Mouse (Mus musculus): Measurements from ENCODE around the gene Kcnab2. TPM values are rescaled to one million over a fixed set of nuclear protein-coding genes. Genes with fewer than 3 reads are reported as not detected.

The Kcnab2 gene
- polyA plus RNA-seq, 1 experiment from 2014 or later, result 9.6 TPM

DNA sequence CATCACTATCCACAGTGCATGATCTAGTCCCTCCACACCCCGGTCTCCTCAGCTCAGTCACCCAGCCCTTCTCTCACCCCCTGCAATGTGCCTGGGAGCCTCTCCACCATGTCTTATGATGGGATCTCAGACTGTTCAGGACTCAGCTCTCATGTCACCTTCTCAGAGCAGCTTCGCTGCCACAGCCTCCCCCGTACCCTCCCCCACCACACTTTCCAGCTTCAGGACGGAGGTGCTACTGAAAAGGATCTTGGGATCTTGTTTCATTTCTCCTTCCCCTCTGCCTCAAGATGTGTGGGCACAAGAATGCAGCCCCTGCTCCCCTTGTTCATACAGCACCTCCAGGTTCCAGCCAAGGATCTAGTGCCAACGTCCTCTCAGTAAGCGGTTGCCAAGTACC, 54.1 kb downstream of the Kcnab2 start:
- Histone ChIP-seq H3K27me3 (replicated peaks; ENCODE audit: control insufficient read depth, insufficient read depth, low read length) (no peaks in the 10 kb centered on the region), H3K9ac (ENCODE audit: low read depth, low read length) (no peak overlapping the region), H3K4me2 (no peak overlapping the region), H3K4me3 (ENCODE audit: low read depth, low read length) (no peak overlapping the region), H3K27ac (ENCODE audit: low read depth, low read length) (no peak overlapping the region), H3K36me3 (ENCODE audit: control insufficient read depth, insufficient read depth, low read length) (no peaks in the 10 kb centered on the region), H3K9me3 (ENCODE audit: control insufficient read depth, low read length) (no peaks in the 10 kb centered on the region), H3K4me1 (replicated peaks; ENCODE audit: control insufficient read depth, insufficient read depth, low read length) (no peaks in the 10 kb centered on the region)
- no peak for DNase-seq (ENCODE audit: low spot score)
- ATAC-seq (replicated peaks; ENCODE audit: low FRiP score), result no peak
- WGBS, result 87% methylated on average over 6 of the region's 6 CpGs

DNA sequence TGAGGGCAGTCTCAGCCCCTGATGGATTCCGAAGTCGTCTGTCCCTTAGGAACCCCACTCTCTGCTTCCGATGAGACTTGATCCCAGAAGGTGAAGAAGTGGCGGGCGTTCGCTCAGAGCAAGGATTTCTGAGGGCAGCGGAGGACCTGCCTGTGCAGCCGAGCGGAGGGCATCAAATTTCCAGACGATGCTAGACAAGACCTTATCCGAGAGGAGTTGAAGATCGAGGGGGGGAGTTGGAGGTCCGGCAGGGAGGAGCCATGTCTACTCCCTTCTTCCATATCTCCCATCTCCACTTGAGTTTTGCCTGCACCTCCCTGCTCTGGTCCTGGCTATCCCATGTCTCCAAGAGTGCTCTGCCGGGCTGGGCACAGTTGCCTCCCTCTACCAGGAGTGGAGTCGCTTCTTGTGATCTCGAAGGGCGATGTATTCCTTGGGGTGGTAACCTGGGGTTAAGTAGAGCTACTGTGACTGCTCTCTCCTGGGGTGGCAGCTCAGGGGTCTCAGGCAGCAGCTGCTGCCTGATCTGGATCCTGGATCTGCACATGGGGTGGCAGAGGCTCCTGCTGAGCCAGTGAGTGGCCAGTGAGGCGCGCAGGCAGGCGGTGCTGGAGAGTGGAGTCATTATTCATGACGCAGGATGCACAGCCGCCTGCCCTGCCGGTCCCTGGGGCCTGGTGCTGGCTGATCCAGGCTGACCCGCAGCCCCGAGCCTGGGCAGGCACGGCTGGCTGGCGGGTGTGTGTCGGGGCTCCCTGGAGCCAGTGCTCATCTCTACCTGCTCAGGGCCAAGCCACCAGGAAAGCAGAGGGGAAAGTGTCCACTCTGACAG, 59.2 kb downstream of the Kcnab2 start:
- WGBS, result 50% methylated on average over 28 of the region's 28 CpGs
- no peak for ATAC-seq (replicated peaks; ENCODE audit: low FRiP score)
- no peak overlapping the region for H3K4me3 ChIP-seq (ENCODE audit: low read depth, low read length)

DNA sequence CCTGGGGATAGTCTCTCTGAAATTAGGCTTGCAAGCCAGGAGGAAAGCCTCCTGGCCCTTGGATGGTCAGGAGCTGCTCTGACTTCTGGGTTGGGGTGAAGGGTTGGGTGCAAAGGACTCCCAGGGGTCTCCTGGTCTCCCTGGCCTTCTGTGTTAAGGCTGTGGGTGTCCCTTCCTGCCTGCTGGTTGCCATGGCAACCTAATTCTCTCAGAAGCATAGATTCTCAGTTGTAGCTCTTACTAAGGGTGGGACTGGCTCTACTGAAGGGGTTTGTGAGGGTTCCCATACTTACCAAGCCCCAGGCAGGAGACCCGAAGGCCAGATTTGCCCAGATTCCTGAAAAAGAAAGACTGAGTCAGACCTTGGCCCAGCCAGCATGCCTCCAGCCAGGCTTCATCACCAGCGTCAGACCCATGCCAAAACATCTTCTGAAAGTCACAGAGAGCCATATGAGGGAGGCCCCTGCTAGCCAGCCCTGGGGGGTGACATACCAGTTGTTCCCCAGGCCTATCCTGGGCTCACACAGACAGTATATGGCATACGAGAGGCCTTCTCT, 65.1 kb downstream of the Kcnab2 start:
- Histone ChIP-seq H3K9ac (ENCODE audit: low read depth, low read length) (no peak overlapping the region), H3K4me3 (ENCODE audit: low read depth, low read length) (no peak overlapping the region), H3K27me3 (replicated peaks; ENCODE audit: control insufficient read depth, insufficient read depth, low read length) (no peaks in the 10 kb centered on the region), H3K9me3 (ENCODE audit: control insufficient read depth, low read length) (no peaks in the 10 kb centered on the region), H3K4me2 (no peak overlapping the region), H3K4me1 (replicated peaks; ENCODE audit: control insufficient read depth, insufficient read depth, low read length) (no peaks in the 10 kb centered on the region), H3K36me3 (ENCODE audit: control insufficient read depth, insufficient read depth, low read length) (no peaks in the 10 kb centered on the region), H3K27ac (ENCODE audit: low read depth, low read length) (no peak overlapping the region)
- DNase-seq (ENCODE audit: low spot score), result no peak
- no peak for ATAC-seq (replicated peaks; ENCODE audit: low FRiP score)
- 76% methylated on average over 3 of the region's 3 CpGs for WGBS

More for the DNA sequence above, 59.2 kb downstream of the Kcnab2 start:
- no peaks in the 10 kb centered on the region for H3K27me3 ChIP-seq (replicated peaks; ENCODE audit: control insufficient read depth, insufficient read depth, low read length)
- H3K4me1 ChIP-seq (replicated peaks; ENCODE audit: control insufficient read depth, insufficient read depth, low read length), result no peaks in the 10 kb centered on the region
- no peaks in the 10 kb centered on the region for H3K36me3 ChIP-seq (ENCODE audit: control insufficient read depth, insufficient read depth, low read length)
- no peak overlapping the region for H3K4me2 ChIP-seq
- H3K9ac ChIP-seq (ENCODE audit: low read depth, low read length), result no peak overlapping the region
- DNase-seq (ENCODE audit: low spot score), result no peak
- H3K9me3 ChIP-seq (ENCODE audit: control insufficient read depth, low read length), result no peaks in the 10 kb centered on the region
- no peak overlapping the region for H3K27ac ChIP-seq (ENCODE audit: low read depth, low read length)

DNA sequence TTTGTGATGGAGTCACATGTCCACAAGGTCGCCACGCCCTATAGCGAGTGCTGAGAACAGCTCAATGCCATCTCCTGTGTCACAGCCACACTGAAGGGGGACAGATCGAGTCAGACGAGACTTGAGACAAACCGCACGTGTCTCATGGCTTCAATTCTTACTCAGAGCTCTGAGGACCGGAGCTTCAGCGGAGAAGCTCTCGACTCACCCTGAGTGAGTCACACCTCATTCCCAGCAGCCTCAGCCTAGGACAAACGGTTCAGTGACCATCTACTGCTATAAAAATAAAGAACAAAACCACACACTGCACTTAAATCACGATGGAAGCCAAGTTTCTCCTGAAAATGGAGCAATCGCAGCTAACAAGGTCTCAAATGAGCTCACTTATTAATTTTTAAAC, 66.7 kb downstream of the Kcnab2 start:
- Histone ChIP-seq H3K4me1 (replicated peaks; ENCODE audit: control insufficient read depth, insufficient read depth, low read length) (no peaks in the 10 kb centered on the region), H3K4me2 (no peak overlapping the region), H3K4me3 (ENCODE audit: low read depth, low read length) (no peak overlapping the region), H3K27ac (ENCODE audit: low read depth, low read length) (no peak overlapping the region), H3K27me3 (replicated peaks; ENCODE audit: control insufficient read depth, insufficient read depth, low read length) (no peaks in the 10 kb centered on the region), H3K9me3 (ENCODE audit: control insufficient read depth, low read length) (no peaks in the 10 kb centered on the region), H3K9ac (ENCODE audit: low read depth, low read length) (no peak overlapping the region), H3K36me3 (ENCODE audit: control insufficient read depth, insufficient read depth, low read length) (no peaks in the 10 kb centered on the region)
- no peak for ATAC-seq (replicated peaks; ENCODE audit: low FRiP score)
- WGBS, result 75% methylated on average over 13 of the region's 13 CpGs
- DNase-seq (ENCODE audit: low spot score), result no peak

DNA sequence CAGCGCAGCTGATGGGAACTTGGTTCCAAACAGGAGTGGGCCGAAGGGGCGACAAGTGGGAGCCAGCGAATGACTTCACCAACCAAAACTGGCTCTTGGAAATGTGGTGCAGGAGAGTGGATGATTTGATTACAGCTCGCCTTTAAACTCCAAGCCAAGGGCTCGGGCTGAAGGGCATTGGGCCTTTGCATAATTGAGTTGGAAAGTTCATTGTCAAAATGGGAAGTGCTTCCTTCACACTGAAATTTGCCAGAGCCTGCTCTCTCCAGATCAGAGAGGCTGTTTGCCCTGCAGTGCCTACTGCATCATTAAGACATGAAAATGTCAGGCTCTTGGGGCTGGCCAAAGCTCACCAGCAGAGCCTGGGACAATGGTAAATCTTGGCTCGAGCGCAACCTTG, 71.1 kb downstream of the Kcnab2 start:
- H3K4me3 ChIP-seq (ENCODE audit: low read depth, low read length), result no peak overlapping the region
- no peak overlapping the region for H3K4me2 ChIP-seq
- 77% methylated on average over 8 of the region's 8 CpGs for WGBS
- H3K27me3 ChIP-seq (replicated peaks; ENCODE audit: control insufficient read depth, insufficient read depth, low read length), result no peaks in the 10 kb centered on the region
- DNase-seq (ENCODE audit: low spot score) (no peak), ATAC-seq (replicated peaks; ENCODE audit: low FRiP score) (no peak)
- no peaks in the 10 kb centered on the region for H3K4me1 ChIP-seq (replicated peaks; ENCODE audit: control insufficient read depth, insufficient read depth, low read length)
- no peak overlapping the region for H3K27ac ChIP-seq (ENCODE audit: low read depth, low read length)
- no peak overlapping the region for H3K9ac ChIP-seq (ENCODE audit: low read depth, low read length)
- no peaks in the 10 kb centered on the region for H3K36me3 ChIP-seq (ENCODE audit: control insufficient read depth, insufficient read depth, low read length)
- no peaks in the 10 kb centered on the region for H3K9me3 ChIP-seq (ENCODE audit: control insufficient read depth, low read length)

DNA sequence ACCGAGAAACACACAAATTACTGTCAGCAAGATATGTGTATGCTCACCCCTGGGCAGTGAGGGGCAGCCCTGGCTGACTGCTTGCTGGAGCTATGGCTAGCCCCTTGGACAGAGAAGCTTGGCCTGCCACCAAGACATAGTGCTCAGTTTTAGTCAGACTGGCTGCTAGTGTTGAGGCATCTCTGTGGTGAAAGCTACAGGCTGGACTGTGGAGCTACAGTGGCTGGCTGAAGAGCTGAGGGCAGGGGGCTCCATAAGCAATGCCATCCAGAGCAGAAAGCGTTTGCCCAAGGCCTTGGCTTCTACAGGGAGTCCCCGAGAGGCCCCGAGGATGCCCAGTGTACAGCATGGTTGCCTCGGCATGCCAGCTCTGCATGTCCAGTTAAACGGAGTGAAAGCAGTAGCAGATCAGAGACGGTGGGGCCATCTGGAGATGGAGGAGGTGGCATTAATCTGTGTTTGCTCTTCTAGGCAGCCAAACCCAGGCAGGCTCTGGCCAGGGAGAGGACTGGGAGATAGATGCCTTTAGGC, 71.9 kb downstream of the Kcnab2 start:
- no peaks in the 10 kb centered on the region for H3K36me3 ChIP-seq (ENCODE audit: control insufficient read depth, insufficient read depth, low read length)
- no peak overlapping the region for H3K9ac ChIP-seq (ENCODE audit: low read depth, low read length)
- H3K27me3 ChIP-seq (replicated peaks; ENCODE audit: control insufficient read depth, insufficient read depth, low read length), result no peaks in the 10 kb centered on the region
- H3K4me3 ChIP-seq (ENCODE audit: low read depth, low read length), result no peak overlapping the region
- whole genome bisulfite sequencing, result 74% methylated on average over 7 of the region's 7 CpGs
- no peaks in the 10 kb centered on the region for H3K9me3 ChIP-seq (ENCODE audit: control insufficient read depth, low read length)
- DNase-seq (ENCODE audit: low spot score) (no peak), ATAC-seq (replicated peaks; ENCODE audit: low FRiP score) (no peak)
- no peaks in the 10 kb centered on the region for H3K4me1 ChIP-seq (replicated peaks; ENCODE audit: control insufficient read depth, insufficient read depth, low read length)
- no peak overlapping the region for H3K4me2 ChIP-seq
- H3K27ac ChIP-seq (ENCODE audit: low read depth, low read length), result no peak overlapping the region

DNA sequence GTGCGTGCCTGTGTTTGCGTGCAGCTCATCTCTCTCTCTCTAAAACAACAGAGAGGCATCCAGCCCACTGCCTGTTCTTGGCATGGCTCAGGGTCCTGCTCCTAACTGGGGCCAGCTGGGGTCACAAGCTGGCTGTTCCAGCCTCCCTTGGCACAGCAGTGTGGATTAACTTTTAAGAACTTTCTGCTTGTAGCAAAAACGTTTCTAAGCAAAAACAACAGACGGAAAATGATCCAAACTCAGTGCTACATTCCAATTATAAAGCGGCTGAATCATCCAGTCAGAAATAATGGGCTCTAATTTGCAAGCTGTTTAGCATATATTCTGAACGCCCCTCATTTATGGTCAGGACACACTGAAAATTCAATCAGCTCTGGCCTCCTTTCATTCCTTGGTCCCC, 72.5 kb downstream of the Kcnab2 start:
- no peak overlapping the region for H3K4me2 ChIP-seq
- H3K9ac ChIP-seq (ENCODE audit: low read depth, low read length), result no peak overlapping the region
- H3K4me3 ChIP-seq (ENCODE audit: low read depth, low read length), result no peak overlapping the region
- H3K27ac ChIP-seq (ENCODE audit: low read depth, low read length), result no peak overlapping the region
- no peaks in the 10 kb centered on the region for H3K27me3 ChIP-seq (replicated peaks; ENCODE audit: control insufficient read depth, insufficient read depth, low read length)
- ATAC-seq (replicated peaks; ENCODE audit: low FRiP score) (no peak), DNase-seq (ENCODE audit: low spot score) (no peak)
- H3K36me3 ChIP-seq (ENCODE audit: control insufficient read depth, insufficient read depth, low read length), result no peaks in the 10 kb centered on the region
- H3K4me1 ChIP-seq (replicated peaks; ENCODE audit: control insufficient read depth, insufficient read depth, low read length), result no peaks in the 10 kb centered on the region
- WGBS, result 71% methylated on average over 6 of the region's 6 CpGs
- no peaks in the 10 kb centered on the region for H3K9me3 ChIP-seq (ENCODE audit: control insufficient read depth, low read length)

DNA sequence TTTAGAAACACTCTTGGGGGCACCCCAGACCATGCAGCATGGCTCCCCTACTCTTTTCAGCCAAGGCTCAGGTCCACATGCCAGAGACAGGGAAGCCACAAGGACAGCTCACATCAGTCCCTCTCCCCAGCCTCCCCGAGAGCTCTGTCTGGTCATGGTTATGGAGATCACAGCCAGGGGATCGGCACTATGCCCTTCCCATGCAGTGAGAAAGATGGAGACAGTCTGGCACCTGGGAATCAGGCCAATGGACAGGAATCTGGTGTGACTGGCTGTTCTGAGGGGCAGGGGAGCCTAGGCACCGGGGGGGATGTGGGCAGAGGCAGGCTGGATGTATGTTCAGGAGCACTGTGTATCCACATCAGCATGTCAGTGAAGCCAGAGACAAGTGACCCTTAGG, 78.7 kb downstream of the Kcnab2 start:
- WGBS, result 67% methylated on average over 3 of the region's 3 CpGs

DNA sequence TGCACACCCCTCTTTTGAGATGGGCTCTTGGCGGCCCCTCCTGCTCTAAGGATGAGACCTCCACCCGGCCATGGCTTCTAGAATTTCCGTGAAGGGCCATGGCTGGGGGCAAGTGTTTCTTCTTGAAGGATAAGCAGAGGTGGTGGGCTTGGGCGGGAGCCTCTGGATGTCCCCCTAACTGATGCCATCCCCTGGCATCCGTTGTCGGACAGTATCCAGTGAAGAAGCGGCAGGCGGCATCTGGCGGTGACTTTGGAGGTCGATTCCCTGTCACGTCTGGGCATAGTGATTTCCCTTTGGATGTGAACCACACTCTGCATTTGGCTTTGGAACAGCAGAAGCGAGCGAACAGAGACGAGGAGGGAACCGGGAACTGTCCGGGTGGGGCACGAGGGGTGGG, 85.0 kb downstream of the Kcnab2 start:
- no peaks in the 10 kb centered on the region for H3K36me3 ChIP-seq (ENCODE audit: control insufficient read depth, insufficient read depth, low read length)
- no peak overlapping the region for H3K4me3 ChIP-seq (ENCODE audit: low read depth, low read length)
- WGBS, result 80% methylated on average over 17 of the region's 17 CpGs
- no peaks in the 10 kb centered on the region for H3K4me1 ChIP-seq (replicated peaks; ENCODE audit: control insufficient read depth, insufficient read depth, low read length)
- no peaks in the 10 kb centered on the region for H3K27me3 ChIP-seq (replicated peaks; ENCODE audit: control insufficient read depth, insufficient read depth, low read length)
- H3K9me3 ChIP-seq (ENCODE audit: control insufficient read depth, low read length), result no peaks in the 10 kb centered on the region
- H3K4me2 ChIP-seq, result no peak overlapping the region
- no peak overlapping the region for H3K27ac ChIP-seq (ENCODE audit: low read depth, low read length)
- DNase-seq (ENCODE audit: low spot score) (no peak), ATAC-seq (replicated peaks; ENCODE audit: low FRiP score) (no peak)
- H3K9ac ChIP-seq (ENCODE audit: low read depth, low read length), result no peak overlapping the region

More for the DNA sequence above, 78.7 kb downstream of the Kcnab2 start:
- no peak overlapping the region for H3K9ac ChIP-seq (ENCODE audit: low read depth, low read length)
- no peaks in the 10 kb centered on the region for H3K36me3 ChIP-seq (ENCODE audit: control insufficient read depth, insufficient read depth, low read length)
- ATAC-seq (replicated peaks; ENCODE audit: low FRiP score) (no peak), DNase-seq (ENCODE audit: low spot score) (no peak)
- H3K4me2 ChIP-seq, result no peak overlapping the region
- H3K27ac ChIP-seq (ENCODE audit: low read depth, low read length), result no peak overlapping the region
- no peak overlapping the region for H3K4me3 ChIP-seq (ENCODE audit: low read depth, low read length)
- no peaks in the 10 kb centered on the region for H3K4me1 ChIP-seq (replicated peaks; ENCODE audit: control insufficient read depth, insufficient read depth, low read length)
- no peaks in the 10 kb centered on the region for H3K27me3 ChIP-seq (replicated peaks; ENCODE audit: control insufficient read depth, insufficient read depth, low read length)
- H3K9me3 ChIP-seq (ENCODE audit: control insufficient read depth, low read length), result no peaks in the 10 kb centered on the region
